Mouse (Mus musculus) urinary bladder, postnatal 36 days (tissue): ENCODE measurements at regions not wholly inside any gene's neighbourhood (a gene's known extent, or its start where the extent isn't known, plus 50 kb on each side); places are given as distances from the start of the nearest gene placed in this dataset.

Source experiments
- DNase-seq, 2 experiments: peaks; one replicate each; pipeline ENCODE4 v3.0.0; 2022; ENCODE audit warnings: low spot score in 2 of 2, mixed read lengths in 1 of 2

DNA sequence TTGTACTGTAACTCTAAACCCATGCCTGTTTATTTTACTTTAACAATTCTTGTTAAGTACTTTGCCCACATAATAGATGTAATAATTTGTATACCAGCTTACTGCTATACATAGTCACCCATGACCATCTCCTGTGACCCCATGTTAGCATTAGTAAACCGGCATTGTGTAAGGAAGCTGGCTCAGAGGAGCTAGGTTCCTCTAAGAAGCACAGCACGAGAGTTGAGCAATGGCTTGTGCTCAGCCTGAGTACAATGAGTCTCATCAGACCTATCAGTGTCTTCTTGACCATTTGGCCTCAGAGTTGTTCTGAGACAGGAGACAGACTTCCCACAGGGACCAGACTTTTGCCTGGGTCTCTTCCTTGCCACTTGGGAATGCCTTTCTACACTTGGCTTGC is 279.6 kb downstream of the Maf start:
- peak in 1 of 2 experiments; percentile 5 for DNase-seq

DNA sequence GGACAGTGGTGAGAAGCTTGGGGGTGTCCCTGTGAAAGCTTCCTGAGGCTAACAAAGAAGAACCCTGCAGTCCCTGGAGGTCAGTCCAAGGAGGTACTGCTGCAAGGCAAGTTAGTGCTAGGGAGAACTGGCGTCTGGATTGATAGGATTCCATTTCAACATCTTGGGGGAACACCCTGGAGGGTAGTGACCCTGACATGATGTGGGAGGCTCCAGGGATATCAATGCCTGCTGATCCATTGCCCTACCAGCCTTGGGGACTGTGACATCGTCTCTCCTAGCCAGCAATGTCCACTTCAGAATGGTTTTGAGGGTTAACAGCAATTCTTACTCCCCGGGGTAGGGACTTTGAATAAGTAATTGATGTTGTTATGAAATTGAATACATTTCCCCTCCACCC is 280.1 kb downstream of the Maf start:
- DNase-seq, result no peak

DNA sequence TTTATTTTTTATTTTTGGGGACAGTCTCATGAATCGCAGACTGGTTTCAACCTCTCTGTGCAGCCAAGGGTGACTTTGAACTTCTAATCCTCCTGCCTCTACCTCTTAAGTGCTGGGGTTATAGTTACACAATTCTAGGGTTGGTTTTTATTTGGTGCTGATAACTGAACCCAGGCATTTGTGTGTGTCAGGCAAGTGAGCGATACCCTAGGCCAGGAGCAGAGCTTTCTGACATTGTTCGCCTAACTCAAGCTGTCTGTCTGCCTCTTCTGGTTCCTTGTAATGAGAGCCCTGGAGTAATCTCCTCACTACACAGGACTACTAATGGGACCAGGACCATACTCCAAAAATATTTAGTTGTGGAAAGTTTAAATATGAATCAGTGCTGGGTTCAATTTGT is 281.1 kb downstream of the Maf start:
- no peak for DNase-seq

DNA sequence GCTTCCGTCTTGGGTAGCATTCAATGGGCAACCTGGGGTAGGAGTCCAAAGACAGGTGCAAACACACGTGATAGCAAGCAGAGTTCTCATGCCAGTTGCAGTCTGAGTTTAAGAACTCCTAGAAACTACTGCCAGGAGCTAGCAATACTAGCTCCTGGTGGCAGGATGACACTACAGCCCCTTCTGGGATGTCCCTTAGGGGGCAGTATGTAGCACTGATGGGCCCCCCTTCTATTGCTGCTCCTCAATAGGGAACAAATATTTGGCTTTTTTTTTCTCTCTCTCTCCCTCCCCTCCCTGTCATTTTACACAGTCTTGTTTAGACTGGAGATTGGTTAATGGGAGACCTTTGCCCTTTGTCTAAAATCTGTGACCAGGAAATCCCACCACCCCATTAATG is 282.2 kb downstream of the Maf start:
- DNase-seq, result no peak

DNA sequence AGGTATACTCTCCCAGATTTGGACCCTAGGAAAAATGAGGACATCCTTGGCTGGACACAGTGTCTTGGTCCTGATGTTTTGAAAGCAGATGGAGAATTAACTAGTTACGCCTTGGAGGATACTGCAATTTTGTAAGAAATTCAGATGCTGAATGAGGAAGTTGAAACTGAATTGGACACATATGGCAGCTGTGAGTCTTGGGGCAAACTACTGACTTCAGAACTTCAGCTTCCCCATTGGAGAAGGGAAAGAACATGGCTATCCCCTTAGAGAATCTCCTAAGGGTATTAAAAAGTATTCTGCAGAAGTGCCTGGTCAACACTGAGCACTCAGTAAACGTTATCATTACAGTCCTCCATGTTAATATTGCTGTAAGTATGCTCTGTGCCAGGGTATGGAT is 283.9 kb downstream of the Maf start:
- no peak for DNase-seq

DNA sequence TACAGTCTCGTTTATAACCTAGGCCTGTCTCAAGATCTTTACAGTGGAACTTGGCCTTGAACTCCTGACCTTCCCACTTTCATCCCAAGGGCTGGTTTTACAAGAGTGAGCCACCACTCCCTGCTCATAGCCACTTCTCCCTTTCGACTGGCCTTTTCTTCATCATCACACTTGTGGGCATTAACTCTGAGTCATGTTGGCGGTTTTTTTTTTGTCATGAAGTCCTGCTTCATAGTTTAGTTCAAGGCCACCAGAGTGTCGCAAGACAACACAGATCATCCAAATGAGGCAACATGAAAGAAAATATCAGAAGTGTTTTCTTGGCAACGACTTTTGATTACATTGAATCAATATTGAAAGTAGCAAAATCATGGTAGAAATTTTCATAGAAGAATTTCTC is 284.5 kb downstream of the Maf start:
- no peak for DNase-seq

DNA sequence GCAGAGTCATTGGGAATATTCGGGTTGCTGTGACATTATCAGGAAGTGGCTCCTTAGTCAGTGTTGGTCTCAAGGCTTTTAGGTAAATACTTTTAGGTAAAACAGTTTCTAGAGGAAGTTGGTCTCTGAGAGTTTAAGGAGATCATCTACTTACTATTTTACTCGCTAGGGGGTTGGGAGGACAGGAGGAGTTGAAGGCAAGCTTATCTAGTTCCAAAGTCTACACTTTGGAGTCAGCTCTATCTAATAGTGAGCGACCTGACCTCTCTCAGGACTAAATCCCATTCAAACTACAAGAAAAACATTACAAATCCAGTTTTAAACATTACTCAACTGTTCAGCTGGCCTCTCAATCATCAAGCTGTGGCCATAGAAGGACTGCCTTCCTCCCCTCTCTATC is 287.1 kb downstream of the Maf start:
- DNase-seq, result no peak

DNA sequence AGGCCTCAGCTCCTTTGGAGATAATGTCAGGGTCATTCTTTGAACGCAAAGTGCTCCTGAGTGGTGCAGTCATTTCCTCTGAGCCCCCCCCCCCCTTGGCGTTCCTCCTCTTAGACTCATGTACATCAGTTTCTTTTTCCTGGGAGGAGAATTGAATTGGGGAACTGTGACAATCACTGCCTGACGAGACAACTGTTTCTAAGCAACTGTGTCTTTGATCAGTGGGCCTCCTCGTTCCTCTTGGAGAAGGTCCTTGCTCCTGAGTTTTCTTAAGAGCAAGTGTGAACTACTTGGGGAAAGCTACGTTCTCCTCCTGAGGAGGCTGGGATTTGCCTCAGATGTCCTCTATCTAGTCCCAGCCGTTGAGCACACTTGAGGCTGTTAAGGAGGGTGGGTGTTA is 287.5 kb downstream of the Maf start:
- no peak for DNase-seq

DNA sequence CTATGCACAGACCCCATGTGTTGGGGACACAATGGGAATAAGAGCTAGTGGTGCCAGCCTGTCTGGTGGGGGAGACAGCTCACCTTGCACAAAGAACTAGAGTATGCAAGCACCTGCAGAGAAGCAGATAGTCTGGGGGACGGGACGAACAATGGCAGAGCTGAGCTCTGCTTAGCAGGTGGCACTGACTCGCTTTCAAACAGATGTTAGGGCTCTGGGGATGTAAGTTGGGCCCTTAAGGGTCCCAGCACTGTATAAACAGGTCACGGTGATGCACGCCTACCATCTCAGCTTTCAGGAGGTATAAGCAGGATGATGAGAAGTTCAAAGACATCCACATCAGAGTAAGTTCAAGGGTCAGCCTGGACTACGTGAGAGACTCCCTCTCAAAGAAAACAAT is 289.5 kb downstream of the Maf start:
- no peak for DNase-seq

DNA sequence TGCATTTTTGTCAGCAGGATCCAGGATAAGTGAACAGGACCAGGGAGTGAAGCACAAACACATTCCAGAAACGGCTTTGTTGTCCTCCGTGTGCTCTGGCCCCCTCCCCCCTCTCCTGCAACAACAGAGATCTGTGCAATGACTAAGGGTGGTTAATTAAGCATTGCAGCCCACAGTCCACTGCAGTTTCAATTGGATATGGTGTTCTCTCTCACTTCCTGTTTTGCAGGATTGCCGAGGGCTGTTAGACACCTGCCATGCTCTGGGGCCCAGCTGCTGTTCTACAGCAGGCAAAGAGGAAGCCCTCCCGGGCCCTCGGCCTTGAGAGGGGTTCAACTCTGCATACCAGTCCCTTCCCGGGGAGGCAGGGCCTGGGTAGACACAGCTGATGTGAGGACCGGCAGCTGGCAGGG is 293.5 kb downstream of the Maf start:
- DNase-seq, result no peak

DNA sequence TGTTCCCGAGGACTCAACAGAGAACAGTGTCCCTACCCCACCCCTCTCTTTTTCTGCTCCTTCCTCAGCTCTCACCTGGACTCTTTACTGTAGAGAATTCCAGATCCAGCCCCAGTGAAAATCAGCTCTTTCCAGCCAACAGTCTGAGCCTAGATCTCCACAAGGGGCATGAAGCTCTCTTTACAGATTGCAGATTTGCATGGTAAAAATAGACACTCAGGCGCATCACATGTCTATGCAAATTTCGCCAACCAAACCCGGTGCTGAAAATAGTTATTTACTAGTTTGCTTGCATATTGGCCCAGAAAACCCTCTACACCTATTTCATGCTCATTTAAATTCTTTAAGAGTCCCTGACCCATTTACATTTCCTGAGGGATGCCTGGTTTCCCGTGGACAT is 295.8 kb downstream of the Maf start:
- DNase-seq, result no peak

DNA sequence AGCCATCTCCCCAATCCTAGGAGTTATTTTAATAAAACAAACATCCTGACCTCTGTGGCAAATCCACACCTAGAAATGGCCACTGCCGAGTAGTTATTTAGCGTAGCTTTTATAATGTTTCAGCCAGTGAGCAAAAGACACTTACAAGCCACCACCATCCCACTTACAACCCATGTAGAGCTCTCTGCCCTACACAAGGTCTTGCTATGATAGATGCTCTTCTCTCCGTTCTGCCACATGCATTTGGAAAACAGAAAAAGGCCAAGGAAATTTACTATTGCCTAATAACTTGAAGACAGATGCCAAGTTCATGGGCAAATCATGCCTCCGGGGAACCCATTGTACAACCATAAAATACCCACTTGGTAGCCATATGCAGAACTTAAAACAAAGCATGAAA is 296.5 kb downstream of the Maf start:
- no peak for DNase-seq

DNA sequence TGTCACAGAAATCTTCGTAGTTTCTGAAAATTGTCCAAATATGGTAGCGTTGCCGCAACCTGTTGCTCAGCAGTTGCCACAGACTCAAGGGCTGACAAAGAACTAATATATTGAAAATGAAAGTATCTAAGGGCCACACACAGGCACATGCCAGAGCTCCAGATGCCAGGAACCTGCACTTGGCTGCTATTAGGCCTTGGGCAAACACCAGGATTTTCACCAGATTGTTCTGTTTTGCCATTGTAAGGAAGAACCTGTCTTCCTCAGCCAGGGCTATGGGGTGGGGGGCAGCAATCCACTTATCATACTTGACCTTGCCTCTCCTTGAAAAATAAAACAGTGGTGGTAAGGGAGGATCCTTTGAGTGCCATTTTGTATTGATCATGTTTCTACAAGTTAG is 297.4 kb downstream of the Maf start:
- no peak for DNase-seq

DNA sequence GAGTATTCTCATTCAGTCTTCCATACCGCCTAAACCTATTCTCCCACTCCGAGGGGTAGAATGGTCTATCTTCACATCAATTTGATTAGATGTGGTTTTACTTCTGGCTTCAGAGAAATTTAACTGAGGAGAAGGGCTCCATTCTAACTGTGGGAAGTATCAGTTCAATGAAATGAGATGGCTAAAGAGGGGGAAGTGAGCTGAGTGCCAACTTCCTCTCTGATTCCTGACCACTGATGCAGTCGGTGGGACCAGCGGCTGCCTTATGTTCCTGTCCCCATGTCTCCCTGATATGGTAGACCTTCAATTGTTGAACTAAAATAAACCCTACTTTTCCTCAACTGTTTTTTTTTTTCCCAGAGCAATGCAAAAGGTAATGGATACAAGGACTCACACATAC is 300.1 kb downstream of the Maf start:
- no peak for DNase-seq

DNA sequence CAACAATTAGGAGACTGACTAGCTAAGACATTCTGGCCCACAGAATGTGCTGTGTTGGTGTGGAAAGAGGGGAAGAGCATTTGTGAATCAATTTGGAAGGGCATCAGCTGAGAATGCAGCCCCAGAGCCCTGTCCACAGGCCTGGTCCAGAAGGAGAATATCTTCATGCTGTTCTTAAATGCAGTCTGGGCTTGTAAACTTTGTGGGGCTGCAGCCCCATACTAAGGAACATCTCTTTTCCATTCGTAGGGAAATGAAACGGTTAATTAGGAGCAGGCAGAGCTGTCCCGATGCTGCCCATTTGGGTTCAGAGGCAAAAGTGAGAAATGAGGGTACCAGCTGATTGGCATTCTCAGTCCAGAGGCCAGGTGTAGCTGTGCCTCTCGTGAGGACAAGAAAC is 304.0 kb downstream of the Maf start:
- no peak for DNase-seq

DNA sequence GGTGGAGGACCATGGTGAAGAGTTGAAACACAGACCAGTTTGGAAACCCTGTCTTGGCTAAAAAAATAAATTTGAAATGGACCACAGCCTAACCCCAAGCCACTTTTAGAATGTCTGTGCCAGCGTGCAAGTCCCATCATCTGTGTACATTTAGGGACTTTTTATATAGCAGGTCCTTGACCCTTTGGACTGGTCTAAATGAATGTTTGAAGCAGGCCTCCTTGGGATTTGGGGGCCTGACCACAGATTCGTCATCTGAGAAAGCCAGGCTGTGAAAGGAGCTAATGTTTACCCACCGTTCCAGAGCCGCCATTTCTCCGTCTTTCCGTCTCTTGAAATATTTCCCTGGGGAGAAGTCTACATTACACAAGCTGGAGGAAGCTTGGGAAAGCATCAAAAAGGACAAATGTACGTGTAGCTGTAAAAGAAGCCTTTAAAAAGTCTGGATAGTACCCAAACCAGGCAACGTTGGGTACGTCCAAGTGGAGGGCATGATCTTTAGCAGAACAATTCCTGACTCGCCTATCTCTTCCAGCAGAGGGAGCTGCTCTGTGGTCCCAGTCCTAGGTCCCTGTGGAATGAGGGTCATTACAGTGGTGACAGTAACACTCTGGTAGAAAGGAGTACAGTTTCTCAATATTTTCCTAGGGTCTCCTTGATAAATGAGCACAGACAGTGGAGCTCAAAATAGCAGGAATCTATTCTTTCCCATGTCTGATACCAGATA is 305.0 kb downstream of the Maf start:
- peak in 1 of 2 experiments; percentile 26 for DNase-seq
